Mouse (Mus musculus): ENCODE measurements around the gene Myo16. TPM values are rescaled to one million over a fixed set of nuclear protein-coding genes. Genes with fewer than 3 reads are reported as not detected.

Myo16 gene
- polyA plus RNA-seq, 1 experiment from 2014 or later, result 0.07 TPM

DNA sequence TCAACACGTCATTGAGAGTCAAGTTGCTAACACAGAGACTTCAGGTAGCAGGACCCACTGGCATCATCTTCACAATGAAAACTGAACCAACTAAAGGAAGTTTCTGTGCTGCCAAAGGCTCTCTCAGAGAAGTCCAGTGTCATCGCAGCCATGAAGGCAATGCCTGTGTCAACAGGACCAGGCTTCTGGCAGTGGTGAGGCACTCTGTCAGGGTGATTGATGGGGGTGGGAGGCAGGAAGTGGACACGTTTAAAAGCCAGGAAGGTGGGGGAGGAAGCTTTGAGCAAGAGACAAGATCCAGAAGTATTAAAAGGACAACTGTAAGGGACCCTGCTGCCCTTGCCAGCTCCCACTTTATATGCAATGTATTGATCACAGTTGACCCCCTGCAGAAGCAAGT, 314.8 kb downstream of the Myo16 start:
- no peaks in the 10 kb centered on the region for H3K27me3 ChIP-seq (replicated peaks)
- no peak overlapping the region for H3K9ac ChIP-seq
- no peaks in the 10 kb centered on the region for H3K36me3 ChIP-seq
- ATAC-seq, result no peak
- H3K27ac ChIP-seq, result no peak overlapping the region
- no peaks in the 10 kb centered on the region for H3K4me1 ChIP-seq
- no peaks in the 10 kb centered on the region for H3K9me3 ChIP-seq (replicated peaks)
- H3K4me3 ChIP-seq, result no peak overlapping the region
- H3K4me2 ChIP-seq, result no peak overlapping the region
- WGBS (ENCODE audit: insufficient replicate concordance), result 31% methylated on average over 3 of the region's 3 CpGs

DNA sequence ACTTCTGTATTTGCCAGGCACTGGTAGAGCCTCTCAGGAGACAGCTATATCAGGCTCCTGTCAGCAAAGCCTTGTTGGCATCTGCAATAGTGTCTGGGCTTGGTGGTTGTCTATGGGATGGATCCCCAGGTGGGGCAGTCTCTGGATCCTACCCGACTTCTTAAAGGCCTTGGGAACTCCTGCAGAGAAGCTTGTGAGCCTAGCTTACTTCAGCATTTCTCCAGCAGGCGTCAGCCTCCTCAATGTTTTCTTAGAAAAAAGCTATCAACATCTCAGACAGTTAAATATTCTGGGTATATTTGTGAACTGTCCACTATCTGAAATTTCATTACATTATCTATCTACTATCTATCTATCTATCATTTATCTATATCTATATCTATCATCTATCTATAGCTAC, 315.9 kb downstream of the Myo16 start:
- Histone ChIP-seq H3K9ac (no peak overlapping the region), H3K27ac (no peak overlapping the region), H3K9me3 (replicated peaks) (no peaks in the 10 kb centered on the region), H3K36me3 (no peaks in the 10 kb centered on the region), H3K4me1 (no peaks in the 10 kb centered on the region), H3K27me3 (replicated peaks) (no peaks in the 10 kb centered on the region), H3K4me3 (no peak overlapping the region), H3K4me2 (no peak overlapping the region)
- 55% methylated on average over 2 of the region's 2 CpGs for WGBS (ENCODE audit: insufficient replicate concordance)
- ATAC-seq, result no peak

DNA sequence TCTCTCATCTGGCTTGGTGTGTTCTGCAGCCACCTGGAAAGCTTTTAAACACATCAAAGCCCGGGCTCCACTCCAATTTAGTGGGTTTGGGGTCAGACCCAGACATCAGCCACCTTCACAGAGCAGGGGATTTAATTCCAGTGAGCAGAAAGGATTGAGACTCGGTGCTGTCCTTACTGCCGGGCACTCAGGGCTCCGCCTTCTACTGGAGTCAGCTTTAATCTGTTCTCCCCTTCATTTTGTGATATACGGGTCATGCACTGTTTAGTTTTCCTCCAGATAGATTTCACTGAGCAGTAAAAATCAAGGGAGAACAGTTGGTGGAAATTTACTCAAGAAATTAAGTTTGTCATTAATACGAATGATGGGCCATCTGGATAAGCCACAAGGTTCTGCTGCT, 316.6 kb downstream of the Myo16 start:
- no peak overlapping the region for H3K27ac ChIP-seq
- H3K27me3 ChIP-seq (replicated peaks), result no peaks in the 10 kb centered on the region
- no peak for ATAC-seq
- H3K4me2 ChIP-seq, result no peak overlapping the region
- no peaks in the 10 kb centered on the region for H3K4me1 ChIP-seq
- 59% methylated on average over 6 of the region's 6 CpGs for WGBS (ENCODE audit: insufficient replicate concordance)
- H3K4me3 ChIP-seq, result no peak overlapping the region
- H3K9me3 ChIP-seq (replicated peaks), result no peaks in the 10 kb centered on the region
- no peaks in the 10 kb centered on the region for H3K36me3 ChIP-seq
- no peak overlapping the region for H3K9ac ChIP-seq

DNA sequence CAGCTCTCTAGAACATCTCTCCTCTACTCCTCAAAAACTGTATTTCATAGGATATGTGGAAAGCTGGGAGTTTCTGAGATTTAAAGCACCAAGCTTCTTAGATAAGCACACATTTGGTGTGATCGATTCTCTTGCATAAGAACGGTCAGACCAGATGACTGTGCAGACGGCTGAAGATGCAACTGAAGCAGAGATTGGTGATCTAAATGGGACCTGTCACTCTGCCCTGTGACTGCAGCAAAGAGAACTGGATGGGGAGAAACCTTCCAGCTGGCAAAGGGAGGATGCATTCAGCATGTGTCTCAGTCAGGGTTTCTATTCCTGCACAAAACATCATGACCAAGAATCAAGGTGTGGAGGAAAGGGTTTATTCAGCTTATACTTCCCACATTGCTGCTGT, 318.7 kb downstream of the Myo16 start:
- WGBS (ENCODE audit: insufficient replicate concordance), result 64% methylated on average over 3 of the region's 3 CpGs
- ATAC-seq, result no peak
- no peak overlapping the region for H3K27ac ChIP-seq
- no peaks in the 10 kb centered on the region for H3K4me1 ChIP-seq
- H3K4me2 ChIP-seq, result no peak overlapping the region
- H3K4me3 ChIP-seq, result no peak overlapping the region
- no peak overlapping the region for H3K9ac ChIP-seq
- no peaks in the 10 kb centered on the region for H3K36me3 ChIP-seq
- no peaks in the 10 kb centered on the region for H3K27me3 ChIP-seq (replicated peaks)
- H3K9me3 ChIP-seq (replicated peaks), result no peaks in the 10 kb centered on the region

DNA sequence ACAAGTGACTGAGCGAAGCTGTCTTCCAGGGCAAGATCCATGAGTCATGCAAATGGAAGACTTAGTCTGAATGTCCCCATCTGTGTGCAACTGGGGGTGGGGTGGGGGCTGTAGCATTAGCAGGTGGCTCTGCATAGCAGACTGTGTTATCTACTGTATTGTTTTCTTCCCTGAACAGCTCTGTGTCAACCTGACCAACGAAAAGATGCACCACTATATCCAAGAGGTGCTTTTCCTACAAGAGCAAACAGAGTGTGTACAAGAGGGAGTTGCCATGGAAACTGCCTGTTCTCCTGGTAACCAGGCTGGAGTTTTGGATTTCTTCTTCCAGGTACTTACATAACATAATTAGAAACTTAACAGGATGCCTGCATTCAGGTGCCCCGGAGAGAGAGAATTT, 320.7 kb downstream of the Myo16 start:
- Histone ChIP-seq H3K4me1 (no peaks in the 10 kb centered on the region), H3K4me2 (no peak overlapping the region), H3K27me3 (replicated peaks) (no peaks in the 10 kb centered on the region), H3K36me3 (no peaks in the 10 kb centered on the region), H3K27ac (no peak overlapping the region), H3K9ac (no peak overlapping the region), H3K9me3 (replicated peaks) (no peaks in the 10 kb centered on the region), H3K4me3 (no peak overlapping the region)
- no peak for ATAC-seq
- 61% methylated on average over 3 of the region's 3 CpGs for WGBS (ENCODE audit: insufficient replicate concordance)

DNA sequence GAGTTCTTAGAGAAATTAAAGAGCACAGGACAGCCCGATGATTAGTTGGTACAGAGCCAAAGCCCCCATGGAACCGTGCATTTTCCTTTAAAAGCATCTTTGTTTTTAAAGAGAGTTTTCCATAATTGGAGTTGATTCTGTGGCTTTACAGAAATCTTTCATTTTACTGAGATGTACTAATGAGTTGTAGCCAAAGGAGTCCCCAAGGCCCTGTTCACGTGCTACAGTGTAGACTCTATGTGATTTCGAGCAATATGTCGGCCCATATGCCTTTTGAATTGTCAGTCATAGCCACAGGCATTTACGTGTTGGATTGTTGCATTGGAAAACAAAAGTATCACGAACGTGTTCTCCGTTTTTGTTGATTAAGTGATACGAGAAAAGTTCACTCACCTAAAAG, 325.3 kb downstream of the Myo16 start:
- Histone ChIP-seq H3K27me3 (replicated peaks) (no peaks in the 10 kb centered on the region), H3K9me3 (replicated peaks) (no peaks in the 10 kb centered on the region), H3K4me3 (no peak overlapping the region), H3K36me3 (no peaks in the 10 kb centered on the region), H3K4me1 (no peaks in the 10 kb centered on the region), H3K9ac (no peak overlapping the region), H3K27ac (no peak overlapping the region), H3K4me2 (no peak overlapping the region)
- 77% methylated on average over 10 of the region's 10 CpGs for WGBS (ENCODE audit: insufficient replicate concordance)
- no peak for ATAC-seq

DNA sequence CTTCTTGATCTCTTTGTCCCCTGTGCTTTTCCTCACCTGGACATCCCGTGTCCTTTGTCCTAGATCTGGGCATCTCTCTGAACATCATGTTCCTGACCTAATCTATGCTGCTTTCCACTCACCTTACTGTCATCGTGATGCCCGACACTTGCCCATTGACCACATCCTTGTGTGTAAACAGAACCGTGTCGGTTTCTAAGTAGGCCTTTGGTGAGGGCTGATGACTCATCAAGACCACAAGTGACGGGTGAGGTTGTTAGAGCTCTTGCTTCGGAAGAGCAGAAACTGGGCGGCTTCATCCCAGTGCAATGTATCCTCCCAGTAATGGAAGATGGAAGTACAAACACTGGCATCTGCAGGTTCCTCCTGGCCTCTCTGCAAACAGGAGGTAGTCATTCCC, 327.1 kb downstream of the Myo16 start:
- no peak overlapping the region for H3K4me3 ChIP-seq
- H3K4me1 ChIP-seq, result no peaks in the 10 kb centered on the region
- H3K27ac ChIP-seq, result no peak overlapping the region
- no peaks in the 10 kb centered on the region for H3K36me3 ChIP-seq
- ATAC-seq, result no peak
- 49% methylated on average over 8 of the region's 8 CpGs for WGBS (ENCODE audit: insufficient replicate concordance)
- no peak overlapping the region for H3K9ac ChIP-seq
- H3K9me3 ChIP-seq (replicated peaks), result no peaks in the 10 kb centered on the region
- H3K4me2 ChIP-seq, result no peak overlapping the region
- H3K27me3 ChIP-seq (replicated peaks), result no peaks in the 10 kb centered on the region

DNA sequence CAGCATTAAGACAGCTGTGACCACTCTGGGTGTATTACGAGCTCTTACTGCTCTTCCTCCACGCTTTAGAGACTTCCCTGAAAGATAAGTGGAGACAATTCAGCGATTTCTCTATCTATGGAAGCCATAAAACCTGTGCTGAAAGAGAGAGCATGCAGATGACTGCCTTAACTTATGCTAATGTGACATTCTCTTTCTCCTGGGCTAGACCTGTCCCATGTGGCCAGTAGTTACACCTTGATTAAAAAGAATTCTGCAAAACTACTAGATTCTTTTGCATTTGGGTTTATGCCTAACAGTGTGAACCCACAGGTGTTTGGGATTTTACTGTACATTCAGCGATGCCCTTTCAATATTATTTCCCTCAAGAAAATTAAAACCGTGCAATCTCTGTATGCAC, 328.4 kb downstream of the Myo16 start:
- Histone ChIP-seq H3K27ac (no peak overlapping the region), H3K27me3 (replicated peaks) (no peaks in the 10 kb centered on the region), H3K9ac (no peak overlapping the region), H3K4me1 (no peaks in the 10 kb centered on the region), H3K4me2 (no peak overlapping the region), H3K4me3 (no peak overlapping the region), H3K9me3 (replicated peaks) (no peaks in the 10 kb centered on the region), H3K36me3 (no peaks in the 10 kb centered on the region)
- ATAC-seq, result no peak
- 56% methylated on average over 5 of the region's 5 CpGs for WGBS (ENCODE audit: insufficient replicate concordance)

DNA sequence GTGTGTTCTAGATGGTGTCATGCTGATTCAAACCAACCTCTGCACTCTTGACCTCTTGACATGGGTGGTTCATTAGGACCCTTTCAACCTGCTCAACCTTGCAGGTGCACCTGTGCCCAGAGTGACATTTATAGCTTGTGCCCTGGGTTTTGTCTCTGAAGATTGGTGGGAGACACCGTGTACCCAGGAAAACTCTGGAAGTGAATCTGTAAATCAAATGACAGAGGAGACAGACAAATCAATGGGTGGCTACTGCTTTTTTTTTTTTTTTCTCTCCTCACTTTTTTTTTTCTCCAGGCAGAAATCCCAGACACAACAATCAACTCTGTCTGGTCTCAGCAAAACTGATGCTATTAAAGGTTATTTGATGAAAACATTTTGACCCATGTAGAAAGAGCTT, 329.2 kb downstream of the Myo16 start:
- no peaks in the 10 kb centered on the region for H3K36me3 ChIP-seq
- ATAC-seq, result no peak
- H3K9me3 ChIP-seq (replicated peaks), result no peaks in the 10 kb centered on the region
- no peak overlapping the region for H3K4me3 ChIP-seq
- no peak overlapping the region for H3K27ac ChIP-seq
- no peak overlapping the region for H3K9ac ChIP-seq
- no peaks in the 10 kb centered on the region for H3K27me3 ChIP-seq (replicated peaks)
- 52% methylated on average over 1 of the region's 1 CpGs for WGBS (ENCODE audit: insufficient replicate concordance)
- no peak overlapping the region for H3K4me2 ChIP-seq
- H3K4me1 ChIP-seq, result no peaks in the 10 kb centered on the region

DNA sequence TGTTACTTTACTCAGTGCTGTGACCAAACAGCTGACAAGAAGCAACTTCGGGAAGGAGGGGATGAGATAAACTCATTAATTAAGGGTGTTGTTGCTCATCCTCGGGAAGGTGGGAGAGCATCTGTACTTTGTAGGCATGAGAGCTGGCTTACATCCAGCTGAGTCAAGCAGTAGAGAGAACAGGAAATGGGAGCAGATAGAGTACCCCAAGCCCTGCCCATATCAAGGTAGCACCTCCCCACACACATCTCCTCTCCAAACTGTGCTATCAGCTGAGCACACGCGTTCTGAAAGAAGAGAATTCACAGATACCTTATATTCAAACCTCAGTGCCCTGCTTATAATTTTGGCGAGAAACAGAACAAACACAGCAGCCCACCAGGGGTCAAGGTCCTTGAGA, 330.1 kb downstream of the Myo16 start:
- no peak overlapping the region for H3K27ac ChIP-seq
- 33% methylated on average over 5 of the region's 5 CpGs for WGBS (ENCODE audit: insufficient replicate concordance)
- ATAC-seq, result no peak
- H3K36me3 ChIP-seq, result no peaks in the 10 kb centered on the region
- H3K9me3 ChIP-seq (replicated peaks), result no peaks in the 10 kb centered on the region
- H3K27me3 ChIP-seq (replicated peaks), result no peaks in the 10 kb centered on the region
- H3K4me3 ChIP-seq, result no peak overlapping the region
- H3K4me2 ChIP-seq, result no peak overlapping the region
- no peak overlapping the region for H3K9ac ChIP-seq
- H3K4me1 ChIP-seq, result no peaks in the 10 kb centered on the region

DNA sequence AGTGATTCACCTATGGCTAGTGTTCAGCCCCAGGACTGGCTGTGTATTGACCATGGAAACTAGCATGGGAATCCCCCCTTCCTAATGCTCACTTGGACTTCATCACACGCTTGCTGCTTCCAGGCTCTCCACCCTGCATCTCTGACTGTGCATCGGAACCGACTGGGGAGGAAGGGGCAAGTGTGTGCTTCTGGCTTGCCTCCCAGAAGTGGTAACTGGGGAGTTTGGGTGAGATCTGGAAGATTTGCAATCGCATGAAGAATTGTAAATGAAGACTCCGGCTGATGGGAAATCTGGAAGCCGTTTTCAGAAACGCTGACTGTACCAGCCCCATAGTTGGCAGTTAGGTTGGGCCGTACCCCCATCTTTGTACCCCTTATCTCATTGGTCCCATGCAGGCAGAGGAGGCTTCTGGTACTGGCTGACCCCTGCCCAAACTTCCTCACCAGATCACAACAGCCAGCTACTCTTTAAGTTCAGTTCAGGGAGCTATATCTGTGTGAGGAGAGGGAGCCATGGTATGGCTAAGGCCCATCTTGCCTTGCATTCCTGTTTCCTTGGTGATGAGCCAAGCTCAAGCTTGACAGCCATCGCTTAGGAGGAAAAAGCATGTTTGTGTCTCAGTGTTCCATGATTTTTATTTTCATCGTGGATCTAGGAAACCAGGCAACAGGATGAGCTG, 336.2 kb downstream of the Myo16 start:
- H3K27ac ChIP-seq, result no peak overlapping the region
- H3K9ac ChIP-seq, result no peak overlapping the region
- H3K4me2 ChIP-seq, result no peak overlapping the region
- 75% methylated on average over 10 of the region's 10 CpGs for WGBS (ENCODE audit: insufficient replicate concordance)
- ATAC-seq, result no peak
- no peaks in the 10 kb centered on the region for H3K36me3 ChIP-seq
- no peaks in the 10 kb centered on the region for H3K9me3 ChIP-seq (replicated peaks)
- H3K4me1 ChIP-seq, result no peaks in the 10 kb centered on the region
- H3K27me3 ChIP-seq (replicated peaks), result no peaks in the 10 kb centered on the region
- H3K4me3 ChIP-seq, result no peak overlapping the region

DNA sequence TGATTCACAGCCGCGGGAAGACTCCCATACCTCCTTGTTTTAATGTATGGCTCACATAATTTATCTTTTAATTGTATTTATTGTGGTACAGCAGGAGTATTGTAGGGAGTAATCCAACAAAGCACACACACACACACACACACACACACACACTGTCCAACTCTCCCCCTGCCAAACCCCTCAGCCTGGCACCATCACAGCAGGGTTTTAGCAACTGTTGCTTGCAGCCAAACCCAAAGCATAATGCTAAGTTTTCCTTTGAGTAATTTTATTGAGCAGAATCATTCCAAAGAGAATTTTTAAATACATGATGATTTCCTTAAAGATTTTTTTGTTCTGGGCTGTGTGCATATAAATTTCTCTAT, 336.7 kb downstream of the Myo16 start:
- Histone ChIP-seq H3K36me3 (no peaks in the 10 kb centered on the region), H3K4me1 (no peaks in the 10 kb centered on the region), H3K27ac (no peak overlapping the region), H3K27me3 (replicated peaks) (no peaks in the 10 kb centered on the region), H3K4me2 (no peak overlapping the region), H3K9ac (no peak overlapping the region), H3K9me3 (replicated peaks) (no peaks in the 10 kb centered on the region), H3K4me3 (no peak overlapping the region)
- ATAC-seq, result no peak
- WGBS (ENCODE audit: insufficient replicate concordance), result 92% methylated on average over 2 of the region's 2 CpGs

DNA sequence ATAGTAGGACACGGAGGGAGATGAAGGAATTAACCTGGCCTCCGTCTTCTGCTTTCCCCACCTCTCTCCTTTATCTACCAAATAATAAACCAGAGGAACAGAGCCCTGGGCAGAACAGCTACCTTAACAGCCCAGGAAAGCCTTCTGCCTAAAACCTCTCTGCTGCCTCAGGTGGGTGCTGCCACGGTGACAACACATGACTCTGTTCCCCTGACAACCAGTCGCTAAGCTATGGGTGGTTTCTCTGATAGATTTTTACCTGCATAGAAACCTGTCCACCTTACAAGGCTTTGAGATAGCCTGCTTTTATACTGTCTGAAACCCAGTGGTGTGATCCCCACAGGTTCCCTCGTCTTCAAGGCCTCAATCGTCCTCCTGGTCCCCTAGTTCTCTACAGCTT, 337.2 kb downstream of the Myo16 start:
- H3K27me3 ChIP-seq (replicated peaks), result no peaks in the 10 kb centered on the region
- H3K36me3 ChIP-seq, result no peaks in the 10 kb centered on the region
- no peak overlapping the region for H3K4me2 ChIP-seq
- no peaks in the 10 kb centered on the region for H3K9me3 ChIP-seq (replicated peaks)
- no peak overlapping the region for H3K4me3 ChIP-seq
- H3K27ac ChIP-seq, result no peak overlapping the region
- ATAC-seq, result no peak
- H3K9ac ChIP-seq, result no peak overlapping the region
- no peaks in the 10 kb centered on the region for H3K4me1 ChIP-seq
- 74% methylated on average over 6 of the region's 6 CpGs for WGBS (ENCODE audit: insufficient replicate concordance)
